Mouse (Mus musculus): ENCODE measurements around the gene Mrps6. TPM values are rescaled to one million over a fixed set of nuclear protein-coding genes. Genes with fewer than 3 reads are reported as not detected.
A peak's percentile ranks its signal among the peaks of the same experiment; 100 is the strongest.

The Mrps6 gene
- polyA plus RNA-seq, 1 experiment from 2014 or later, result 114 TPM

DNA sequence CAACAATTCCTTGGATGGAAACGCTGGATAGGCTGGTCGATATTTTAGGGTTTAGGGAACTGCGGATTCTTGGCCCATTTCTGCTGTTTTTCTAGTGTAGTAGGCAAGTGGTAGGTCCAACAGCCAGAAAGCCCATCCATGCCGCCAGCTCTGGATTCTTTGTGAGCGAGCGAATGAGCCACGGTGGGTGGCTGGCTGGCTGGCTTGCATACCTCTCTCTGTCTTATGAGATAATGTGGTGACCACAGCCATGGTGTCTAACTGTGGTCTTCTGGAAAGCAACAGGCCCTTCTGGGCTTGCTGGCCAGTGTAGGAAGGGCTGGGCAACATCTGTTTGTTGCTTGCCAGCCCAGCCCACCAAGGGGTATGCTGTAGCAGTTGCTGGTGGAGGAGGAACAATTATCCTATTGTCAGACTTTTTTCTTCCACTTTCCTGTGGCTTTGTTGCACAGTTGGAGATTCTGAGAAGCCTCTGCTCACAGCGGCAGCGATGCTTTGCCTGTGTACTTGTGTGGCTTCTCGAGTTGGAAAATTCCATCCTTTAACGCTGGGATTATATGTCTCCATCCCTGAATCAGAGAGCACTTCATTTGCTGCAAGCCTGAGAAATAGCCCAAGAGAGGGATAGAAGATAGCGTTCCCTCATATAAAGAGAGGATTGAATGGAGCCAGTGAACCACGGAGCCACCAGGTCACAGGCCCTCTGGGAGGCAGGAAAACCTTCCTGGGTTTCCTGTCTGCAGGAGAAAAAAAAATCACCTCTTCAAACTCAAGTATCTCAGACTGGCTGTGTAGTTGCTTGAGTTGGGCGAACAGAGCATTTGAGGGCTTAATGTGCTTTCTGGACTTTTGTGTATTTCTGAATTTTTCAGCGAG is 81.6 kb downstream of the Mrps6 start:
- no peak overlapping the region for H3K27ac ChIP-seq (ENCODE audit: low read depth)
- no peaks in the 10 kb centered on the region; the same call in 1 of the 2 replicates for H3K9me3 ChIP-seq (ENCODE audit: control insufficient read depth, low read length)
- DNase-seq (ENCODE audit: low spot score), result no peak

DNA sequence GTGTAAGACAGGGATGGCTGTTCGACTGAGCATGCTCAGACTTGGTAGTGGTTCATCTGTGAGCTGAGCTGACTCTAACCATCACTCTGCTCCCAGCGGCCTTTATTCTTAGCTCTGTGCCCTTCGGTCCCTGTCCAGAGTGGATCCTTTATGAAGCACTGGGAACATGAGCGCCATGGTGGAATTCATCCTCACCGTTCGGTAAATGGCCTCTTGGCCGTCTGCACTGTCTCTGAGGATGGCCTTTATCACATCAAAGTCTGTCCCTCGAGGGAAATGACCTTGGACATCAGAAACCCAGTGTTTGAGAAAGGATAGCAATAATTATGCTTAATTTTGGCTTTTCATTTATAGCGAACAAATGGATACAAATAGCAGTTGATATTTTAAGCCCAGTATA is 82.3 kb downstream of the Mrps6 start:
- ATAC-seq (replicated peaks; ENCODE audit: low FRiP score, low TSS enrichment, low read depth), result no peak
- no peaks in the 10 kb centered on the region for H3K4me1 ChIP-seq (replicated peaks; ENCODE audit: control insufficient read depth, insufficient read depth, low read length)
- 71% methylated on average over 9 of the region's 9 CpGs for WGBS
- no peaks in the 10 kb centered on the region for H3K36me3 ChIP-seq (ENCODE audit: control insufficient read depth, insufficient read depth, low read length)
- H3K27ac ChIP-seq (ENCODE audit: low read depth), result no peak overlapping the region
- no peak overlapping the region for H3K9ac ChIP-seq (ENCODE audit: low read length)
- H3K4me2 ChIP-seq (ENCODE audit: low read length), result no peak overlapping the region
- DNase-seq (ENCODE audit: low spot score), result no peak
- no peaks in the 10 kb centered on the region; the same call in 1 of the 2 replicates for H3K9me3 ChIP-seq (ENCODE audit: control insufficient read depth, low read length)
- no peak overlapping the region for H3K4me3 ChIP-seq (ENCODE audit: low read depth, low read length)
- H3K27me3 ChIP-seq (replicated peaks; ENCODE audit: control insufficient read depth, insufficient read depth, low read length), result no peaks in the 10 kb centered on the region

More for the DNA sequence above, 81.6 kb downstream of the Mrps6 start:
- no peak overlapping the region for H3K4me3 ChIP-seq (ENCODE audit: low read depth, low read length)
- no peak overlapping the region for H3K4me2 ChIP-seq (ENCODE audit: low read length)
- 76% methylated on average over 15 of the region's 15 CpGs for WGBS
- no peaks in the 10 kb centered on the region for H3K27me3 ChIP-seq (replicated peaks; ENCODE audit: control insufficient read depth, insufficient read depth, low read length)
- no peaks in the 10 kb centered on the region for H3K36me3 ChIP-seq (ENCODE audit: control insufficient read depth, insufficient read depth, low read length)
- no peak for ATAC-seq (replicated peaks; ENCODE audit: low FRiP score, low TSS enrichment, low read depth)
- no peak overlapping the region for H3K9ac ChIP-seq (ENCODE audit: low read length)
- no peaks in the 10 kb centered on the region for H3K4me1 ChIP-seq (replicated peaks; ENCODE audit: control insufficient read depth, insufficient read depth, low read length)

DNA sequence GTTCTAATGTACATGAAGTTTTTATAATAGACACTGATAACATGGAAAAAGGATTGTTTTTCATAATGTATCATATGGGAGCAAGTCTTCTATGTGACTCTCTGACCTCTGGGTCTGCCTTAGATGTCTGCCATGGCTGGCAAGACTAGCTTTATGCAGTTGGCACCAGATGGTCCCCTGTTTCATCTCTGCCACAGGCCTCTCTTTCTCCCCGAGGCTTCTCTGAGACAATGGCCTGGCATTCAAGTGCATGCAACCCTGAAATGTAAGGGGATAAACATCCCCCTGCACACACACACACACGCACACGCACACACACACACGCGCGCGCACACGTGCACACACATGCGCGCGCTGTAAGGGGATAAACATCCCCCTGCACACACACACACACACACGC is 83.0 kb downstream of the Mrps6 start:
- Histone ChIP-seq H3K4me1 (replicated peaks; ENCODE audit: control insufficient read depth, insufficient read depth, low read length) (no peaks in the 10 kb centered on the region), H3K27ac (ENCODE audit: low read depth) (no peak overlapping the region), H3K9me3 (ENCODE audit: control insufficient read depth, low read length) (no peaks in the 10 kb centered on the region; the same call in 1 of the 2 replicates), H3K36me3 (ENCODE audit: control insufficient read depth, insufficient read depth, low read length) (no peaks in the 10 kb centered on the region), H3K4me2 (ENCODE audit: low read length) (no peak overlapping the region), H3K4me3 (ENCODE audit: low read depth, low read length) (no peak overlapping the region), H3K9ac (ENCODE audit: low read length) (no peak overlapping the region), H3K27me3 (replicated peaks; ENCODE audit: control insufficient read depth, insufficient read depth, low read length) (no peaks in the 10 kb centered on the region)
- 94% methylated on average over 12 of the region's 12 CpGs for WGBS
- ATAC-seq (replicated peaks; ENCODE audit: low FRiP score, low TSS enrichment, low read depth), result no peak
- no peak for DNase-seq (ENCODE audit: low spot score)

DNA sequence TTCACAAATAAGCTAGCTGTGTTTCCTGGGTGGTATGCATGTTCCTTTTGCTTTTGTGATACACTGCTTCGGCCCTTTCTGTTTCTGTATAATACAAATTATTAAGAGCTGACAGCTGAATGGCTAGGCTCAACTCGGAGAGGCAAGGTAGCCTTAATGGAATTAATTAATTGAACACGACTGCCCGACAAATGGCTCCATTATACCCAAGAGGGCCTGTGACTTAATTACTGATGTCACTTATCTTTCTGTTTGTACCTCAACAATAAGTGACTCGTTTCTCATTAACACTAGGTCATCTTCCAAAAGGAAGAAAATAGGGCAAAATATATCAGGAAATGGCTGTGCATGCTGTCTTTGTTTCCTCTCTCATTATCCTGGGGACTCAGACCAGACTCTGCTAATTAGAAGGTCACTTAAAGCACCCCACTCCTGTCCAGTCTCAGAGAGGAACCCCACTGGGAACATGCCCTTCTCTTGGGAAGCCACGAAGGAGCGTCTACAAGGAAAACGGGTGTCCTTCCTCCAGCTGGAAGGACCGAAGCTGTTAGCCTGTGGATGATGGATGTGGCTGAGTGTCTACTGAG is 84.4 kb downstream of the Mrps6 start:
- DNase-seq (ENCODE audit: low spot score), result no peak
- no peak overlapping the region for H3K4me3 ChIP-seq (ENCODE audit: low read depth, low read length)
- H3K9ac ChIP-seq (ENCODE audit: low read length), result no peak overlapping the region
- no peak overlapping the region for H3K27ac ChIP-seq (ENCODE audit: low read depth)
- no peak for ATAC-seq (replicated peaks; ENCODE audit: low FRiP score, low TSS enrichment, low read depth)
- H3K9me3 ChIP-seq (ENCODE audit: control insufficient read depth, low read length), result no peaks in the 10 kb centered on the region
- WGBS, result 62% methylated on average over 9 of the region's 9 CpGs
- no peak overlapping the region for H3K4me2 ChIP-seq (ENCODE audit: low read length)
- H3K36me3 ChIP-seq (ENCODE audit: control insufficient read depth, insufficient read depth, low read length), result no peaks in the 10 kb centered on the region
- no peaks in the 10 kb centered on the region for H3K4me1 ChIP-seq (replicated peaks; ENCODE audit: control insufficient read depth, insufficient read depth, low read length)
- H3K27me3 ChIP-seq (replicated peaks; ENCODE audit: control insufficient read depth, insufficient read depth, low read length), result no peaks in the 10 kb centered on the region

DNA sequence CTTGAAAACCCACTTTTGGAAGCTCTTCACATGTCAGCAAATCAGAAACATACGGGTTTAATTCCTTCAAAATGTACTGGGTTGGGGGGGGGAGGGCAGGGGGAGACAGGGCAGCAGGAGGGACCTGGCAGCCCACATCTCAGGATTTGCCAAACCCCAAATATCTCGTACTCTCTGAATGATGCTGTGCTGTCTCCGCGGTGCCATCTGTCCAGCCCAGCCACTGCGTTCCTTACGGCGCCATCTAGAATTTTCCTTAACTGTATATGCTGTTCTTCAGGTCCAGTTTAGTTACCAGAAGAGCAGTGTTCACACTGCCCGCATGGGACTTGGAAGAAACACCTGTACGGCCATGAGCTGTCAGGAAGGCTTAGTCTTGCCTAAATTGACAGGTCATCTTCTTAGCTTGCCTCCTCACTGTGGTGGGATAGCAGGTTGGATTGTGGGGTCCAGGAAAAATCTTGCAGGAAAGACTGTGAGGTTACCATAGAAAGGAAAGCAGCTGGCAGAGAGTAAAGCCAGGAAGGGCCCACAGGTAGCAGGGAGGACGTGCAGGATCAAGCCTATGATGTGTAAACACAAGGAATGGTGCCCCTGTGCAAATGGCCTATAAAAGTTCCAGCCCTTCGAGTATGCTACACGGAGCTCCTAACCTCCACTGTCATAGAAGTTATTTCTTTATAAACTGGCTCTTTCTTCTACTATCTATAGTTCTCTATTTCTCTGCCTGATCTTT is 89.7 kb downstream of the Mrps6 start:
- H3K4me1 ChIP-seq (replicated peaks; ENCODE audit: control insufficient read depth, insufficient read depth, low read length), result 0 out of 2 replicates have a peak, but pooled peaks cover 3% of the 10 kb centered on the region
- H3K27me3 ChIP-seq (replicated peaks; ENCODE audit: control insufficient read depth, insufficient read depth, low read length), result no peaks in the 10 kb centered on the region
- ATAC-seq (replicated peaks; ENCODE audit: low FRiP score, low TSS enrichment, low read depth) (peak; percentile 64; the same call in 1 of the 2 replicates), DNase-seq (ENCODE audit: low spot score) (no peak)
- peak overlapping the region; percentile 65; the same call in 1 of the 2 replicates for H3K27ac ChIP-seq (ENCODE audit: low read depth)
- H3K4me3 ChIP-seq (ENCODE audit: low read depth, low read length), result no peak overlapping the region
- H3K4me2 ChIP-seq (ENCODE audit: low read length), result no peak overlapping the region
- H3K36me3 ChIP-seq (ENCODE audit: control insufficient read depth, insufficient read depth, low read length), result no peaks in the 10 kb centered on the region
- 79% methylated on average over 12 of the region's 12 CpGs for WGBS
- H3K9me3 ChIP-seq (ENCODE audit: control insufficient read depth, low read length), result no peaks in the 10 kb centered on the region
- H3K9ac ChIP-seq (ENCODE audit: low read length), result no peak overlapping the region

DNA sequence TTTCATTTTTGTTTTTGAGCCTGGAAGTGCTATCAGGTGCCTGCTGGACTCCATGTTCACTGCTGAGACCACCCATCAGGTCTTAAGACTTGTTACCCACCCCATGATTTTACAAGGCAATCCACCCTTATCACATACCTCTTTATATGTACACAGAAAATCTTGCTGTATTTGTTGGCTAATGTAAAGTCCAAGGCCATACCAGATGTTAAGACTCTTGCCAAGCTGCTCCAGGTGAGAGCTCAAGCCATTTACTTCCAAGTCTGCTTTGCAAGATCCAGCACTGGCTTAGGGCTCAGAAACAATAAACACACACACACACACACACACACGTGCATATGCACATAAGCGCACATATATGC is 90.3 kb downstream of the Mrps6 start:
- 0 out of 2 replicates have a peak, but pooled peaks cover 3% of the 10 kb centered on the region for H3K4me1 ChIP-seq (replicated peaks; ENCODE audit: control insufficient read depth, insufficient read depth, low read length)
- H3K4me3 ChIP-seq (ENCODE audit: low read depth, low read length), result no peak overlapping the region
- H3K36me3 ChIP-seq (ENCODE audit: control insufficient read depth, insufficient read depth, low read length), result no peaks in the 10 kb centered on the region
- no peak overlapping the region for H3K9ac ChIP-seq (ENCODE audit: low read length)
- WGBS, result 72% methylated on average over 2 of the region's 2 CpGs
- no peaks in the 10 kb centered on the region for H3K27me3 ChIP-seq (replicated peaks; ENCODE audit: control insufficient read depth, insufficient read depth, low read length)
- ATAC-seq (replicated peaks; ENCODE audit: low FRiP score, low TSS enrichment, low read depth) (peak; percentile 72), DNase-seq (ENCODE audit: low spot score) (no peak)
- H3K9me3 ChIP-seq (ENCODE audit: control insufficient read depth, low read length), result no peaks in the 10 kb centered on the region
- no peak overlapping the region for H3K4me2 ChIP-seq (ENCODE audit: low read length)
- H3K27ac ChIP-seq (ENCODE audit: low read depth), result peak overlapping the region; percentile 65; the same call in 1 of the 2 replicates

DNA sequence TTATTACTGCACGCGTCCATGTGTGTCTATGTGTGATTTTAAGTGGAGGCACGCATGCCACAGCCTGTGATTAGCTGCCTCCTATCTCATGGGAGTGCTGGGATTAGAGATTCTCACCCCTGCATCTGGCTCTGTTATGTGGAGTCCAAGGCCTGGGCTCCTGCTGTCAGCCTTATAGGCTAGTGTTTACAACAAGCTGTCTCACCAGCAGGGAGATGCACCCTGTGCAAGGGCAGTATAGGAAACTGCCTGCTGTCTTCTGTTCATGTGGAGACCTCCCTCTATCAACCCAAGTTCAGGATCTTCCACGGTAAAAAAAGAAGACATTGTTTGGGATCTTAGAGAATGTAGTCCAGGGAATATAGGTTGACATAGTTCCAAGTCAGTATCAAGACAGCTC is 92.9 kb downstream of the Mrps6 start:
- H3K27me3 ChIP-seq (replicated peaks; ENCODE audit: control insufficient read depth, insufficient read depth, low read length), result no peaks in the 10 kb centered on the region
- H3K9me3 ChIP-seq (ENCODE audit: control insufficient read depth, low read length), result no peaks in the 10 kb centered on the region
- H3K4me1 ChIP-seq (replicated peaks; ENCODE audit: control insufficient read depth, insufficient read depth, low read length), result 0 out of 2 replicates have a peak, but pooled peaks cover 3% of the 10 kb centered on the region
- H3K27ac ChIP-seq (ENCODE audit: low read depth), result no peak overlapping the region
- 65% methylated on average over 4 of the region's 4 CpGs for WGBS
- no peak overlapping the region for H3K4me3 ChIP-seq (ENCODE audit: low read depth, low read length)
- no peak for ATAC-seq (replicated peaks; ENCODE audit: low FRiP score, low TSS enrichment, low read depth)
- no peak overlapping the region for H3K4me2 ChIP-seq (ENCODE audit: low read length)
- no peaks in the 10 kb centered on the region for H3K36me3 ChIP-seq (ENCODE audit: control insufficient read depth, insufficient read depth, low read length)
- no peak overlapping the region for H3K9ac ChIP-seq (ENCODE audit: low read length)
- DNase-seq (ENCODE audit: low spot score), result no peak

DNA sequence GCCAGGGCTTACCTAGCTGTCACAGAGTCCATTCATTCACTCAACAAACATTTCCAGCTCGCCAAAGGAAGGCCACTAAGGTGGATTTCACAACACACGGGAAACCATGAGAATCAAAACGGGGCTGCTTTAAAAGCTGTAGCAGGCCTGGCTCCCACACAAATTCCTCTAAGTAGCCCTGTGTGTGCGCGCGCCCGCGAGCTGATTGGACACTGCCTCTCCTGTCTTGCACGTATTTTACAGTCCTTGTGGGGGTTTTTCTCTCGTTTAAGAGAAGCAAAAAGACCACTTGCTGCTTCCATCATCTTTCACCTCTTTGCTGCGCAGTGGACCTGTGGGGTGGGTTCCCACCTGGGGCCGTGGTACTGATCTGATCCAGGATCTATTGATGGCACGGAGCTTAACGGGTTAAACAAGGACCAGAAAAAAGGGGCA is 100.0 kb downstream of the Mrps6 start:
- 2% methylated on average over 14 of the region's 14 CpGs for WGBS
- Histone ChIP-seq H3K4me1 (replicated peaks; ENCODE audit: control insufficient read depth, insufficient read depth, low read length) (peaks cover 15% of the 10 kb centered on the region; the same call in 1 of the 2 replicates), H3K4me3 (ENCODE audit: low read depth, low read length) (peak overlapping the region; percentile 51), H3K9ac (ENCODE audit: low read length) (peak overlapping the region; percentile 53), H3K4me2 (ENCODE audit: low read length) (peak overlapping the region; percentile 71), H3K36me3 (ENCODE audit: control insufficient read depth, insufficient read depth, low read length) (no peaks in the 10 kb centered on the region), H3K9me3 (ENCODE audit: control insufficient read depth, low read length) (no peaks in the 10 kb centered on the region), H3K27ac (ENCODE audit: low read depth) (peak overlapping the region; percentile 65; the same call in 1 of the 2 replicates), H3K27me3 (replicated peaks; ENCODE audit: control insufficient read depth, insufficient read depth, low read length) (no peaks in the 10 kb centered on the region)
- DNase-seq (ENCODE audit: low spot score), result peak; percentile 72
- peak; percentile 63 for ATAC-seq (replicated peaks; ENCODE audit: low FRiP score, low TSS enrichment, low read depth)

Data from intestine, embryonic 14.5 days (tissue).